Mouse (Mus musculus): ENCODE measurements around the gene Cep131. TPM values are rescaled to one million over a fixed set of nuclear protein-coding genes. Genes with fewer than 3 reads are reported as not detected.
A peak's percentile ranks its signal among the peaks of the same experiment; 100 is the strongest.

Cep131 gene
- polyA plus RNA-seq, 1 experiment from 2014 or later = 51.9 TPM

DNA sequence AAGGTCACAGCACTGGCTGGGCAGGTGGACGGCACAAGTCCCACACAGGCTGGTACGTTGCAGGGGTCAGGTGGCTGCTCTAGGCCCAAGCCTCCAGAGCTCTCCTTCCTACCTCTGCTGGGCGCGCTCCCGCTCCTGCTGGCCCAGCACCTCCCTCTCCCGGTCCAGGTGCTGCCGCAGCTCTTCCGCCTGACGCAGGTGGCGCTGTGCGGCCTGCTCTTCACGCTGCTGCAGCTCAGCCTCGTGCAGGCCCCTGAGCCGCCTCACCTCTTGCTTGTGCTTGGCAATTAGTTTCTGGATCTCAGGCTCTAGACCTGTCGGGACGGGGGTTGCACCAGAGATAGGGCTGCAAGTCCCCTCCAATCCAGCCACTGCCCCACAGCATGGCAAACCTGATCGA lies 18.8 kb downstream of the Cep131 start:
- Histone ChIP-seq H3K4me2 (ENCODE audit: low read depth, low read length, severe bottlenecking) (no peak overlapping the region), H3K9me3 (ENCODE audit: control insufficient read depth, low read length) (no peaks in the 10 kb centered on the region), H3K27me3 (ENCODE audit: control insufficient read depth, insufficient read depth, low read length) (no peaks in the 10 kb centered on the region), H3K27ac (ENCODE audit: low read depth, low read length) (no peak overlapping the region), H3K36me3 (ENCODE audit: control insufficient read depth, insufficient read depth, low read length) (peaks cover 7% of the 10 kb centered on the region; the same call in 1 of the 2 replicates), H3K4me3 (ENCODE audit: low read depth, low read length) (no peak overlapping the region), H3K9ac (ENCODE audit: low read length) (no peak overlapping the region), H3K4me1 (replicated peaks; ENCODE audit: control insufficient read depth, insufficient read depth, low read length) (no peaks in the 10 kb centered on the region)
- 41% methylated on average over 17 of the region's 17 CpGs for WGBS
- DNase-seq (ENCODE audit: low spot score) (no peak), ATAC-seq (replicated peaks; ENCODE audit: low FRiP score) (no peak)

- 29% methylated on average over 10 of the region's 10 CpGs for WGBS
- no peak overlapping the region for H3K9ac ChIP-seq (ENCODE audit: low read length)
- H3K9me3 ChIP-seq (ENCODE audit: control insufficient read depth, low read length) = no peaks in the 10 kb centered on the region
- H3K4me1 ChIP-seq (replicated peaks; ENCODE audit: control insufficient read depth, insufficient read depth, low read length) = no peaks in the 10 kb centered on the region
- DNase-seq (ENCODE audit: low spot score) = peak; percentile 72
- H3K4me3 ChIP-seq (ENCODE audit: low read depth, low read length) = no peak overlapping the region
- no peak for ATAC-seq (replicated peaks; ENCODE audit: low FRiP score)
- H3K4me2 ChIP-seq (ENCODE audit: low read depth, low read length, severe bottlenecking) = no peak overlapping the region
- no peaks in the 10 kb centered on the region for H3K27me3 ChIP-seq (ENCODE audit: control insufficient read depth, insufficient read depth, low read length)
- peaks cover 2% of the 10 kb centered on the region; the same call in 1 of the 2 replicates for H3K36me3 ChIP-seq (ENCODE audit: control insufficient read depth, insufficient read depth, low read length)
- H3K27ac ChIP-seq (ENCODE audit: low read depth, low read length) = no peak overlapping the region
These were observed 21.3 kb downstream of the Cep131 start for GRCm38 (mm10) chr11:120065291-120065690.

DNA sequence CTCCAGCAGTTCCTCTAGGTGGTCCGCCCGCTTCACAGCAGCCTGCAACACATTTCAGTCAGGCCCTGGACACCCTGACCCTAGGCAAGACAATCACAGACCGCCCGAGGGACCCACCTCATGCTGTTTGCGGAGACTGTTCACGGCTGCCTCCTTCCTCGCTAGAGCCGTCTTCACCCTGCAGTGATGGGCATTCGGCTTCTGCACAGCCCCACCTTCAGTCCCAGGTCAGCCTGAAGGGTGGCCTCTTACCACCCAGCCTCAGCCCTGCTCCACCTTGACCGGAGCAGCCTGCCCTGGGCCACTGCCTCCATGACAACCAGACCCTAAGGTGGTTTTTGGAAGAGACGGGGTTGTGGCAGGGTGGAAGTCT lies 22.0 kb downstream of the Cep131 start:
- Histone ChIP-seq H3K27ac (ENCODE audit: low read depth, low read length) (no peak overlapping the region), H3K9me3 (ENCODE audit: control insufficient read depth, low read length) (no peaks in the 10 kb centered on the region), H3K9ac (ENCODE audit: low read length) (no peak overlapping the region), H3K36me3 (ENCODE audit: control insufficient read depth, insufficient read depth, low read length) (0 out of 2 replicates have a peak, but pooled peaks cover 2% of the 10 kb centered on the region), H3K27me3 (ENCODE audit: control insufficient read depth, insufficient read depth, low read length) (no peaks in the 10 kb centered on the region), H3K4me2 (ENCODE audit: low read depth, low read length, severe bottlenecking) (no peak overlapping the region), H3K4me1 (replicated peaks; ENCODE audit: control insufficient read depth, insufficient read depth, low read length) (no peaks in the 10 kb centered on the region), H3K4me3 (ENCODE audit: low read depth, low read length) (no peak overlapping the region)
- ATAC-seq (replicated peaks; ENCODE audit: low FRiP score) (no peak), DNase-seq (ENCODE audit: low spot score) (no peak)
- WGBS = 87% methylated on average over 11 of the region's 11 CpGs

- H3K4me1 ChIP-seq (replicated peaks; ENCODE audit: control insufficient read depth, insufficient read depth, low read length) = no peaks in the 10 kb centered on the region
- no peaks in the 10 kb centered on the region for H3K27me3 ChIP-seq (ENCODE audit: control insufficient read depth, insufficient read depth, low read length)
- H3K9ac ChIP-seq (ENCODE audit: low read length) = no peak overlapping the region
- WGBS = 91% methylated on average over 13 of the region's 13 CpGs
- no peaks in the 10 kb centered on the region for H3K9me3 ChIP-seq (ENCODE audit: control insufficient read depth, low read length)
- ATAC-seq (replicated peaks; ENCODE audit: low FRiP score) (no peak), DNase-seq (ENCODE audit: low spot score) (no peak)
- H3K27ac ChIP-seq (ENCODE audit: low read depth, low read length) = no peak overlapping the region
- no peak overlapping the region for H3K4me2 ChIP-seq (ENCODE audit: low read depth, low read length, severe bottlenecking)
- 0 out of 2 replicates have a peak, but pooled peaks cover 2% of the 10 kb centered on the region for H3K36me3 ChIP-seq (ENCODE audit: control insufficient read depth, insufficient read depth, low read length)
- no peak overlapping the region for H3K4me3 ChIP-seq (ENCODE audit: low read depth, low read length)
These were observed 22.5 kb downstream of the Cep131 start for GRCm38 (mm10) chr11:120064006-120064667.

DNA sequence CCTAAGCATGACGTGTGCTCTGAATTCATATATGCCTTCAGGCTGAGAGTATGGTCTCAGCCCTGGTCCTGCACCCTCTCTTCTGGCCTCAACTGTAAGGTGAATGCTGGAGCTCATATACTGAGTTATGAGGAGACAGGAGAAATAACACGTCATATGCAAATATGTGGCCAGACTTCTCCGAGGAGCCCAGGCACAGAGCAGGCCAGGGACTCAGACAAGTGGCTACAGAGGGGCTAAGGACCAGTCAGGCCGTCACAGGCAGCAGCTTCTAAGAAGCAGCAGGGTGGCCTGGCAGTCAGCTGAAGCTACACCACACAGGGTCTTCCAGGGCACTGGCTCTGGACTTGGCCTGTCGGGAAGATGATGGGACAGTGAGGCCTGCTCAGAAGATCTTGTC lies 23.3 kb downstream of the Cep131 start:
- Histone ChIP-seq H3K36me3 (ENCODE audit: control insufficient read depth, insufficient read depth, low read length) (0 out of 2 replicates have a peak, but pooled peaks cover 2% of the 10 kb centered on the region), H3K27me3 (ENCODE audit: control insufficient read depth, insufficient read depth, low read length) (no peaks in the 10 kb centered on the region), H3K27ac (ENCODE audit: low read depth, low read length) (no peak overlapping the region), H3K9me3 (ENCODE audit: control insufficient read depth, low read length) (no peaks in the 10 kb centered on the region), H3K4me3 (ENCODE audit: low read depth, low read length) (no peak overlapping the region), H3K4me2 (ENCODE audit: low read depth, low read length, severe bottlenecking) (no peak overlapping the region), H3K9ac (ENCODE audit: low read length) (no peak overlapping the region), H3K4me1 (replicated peaks; ENCODE audit: control insufficient read depth, insufficient read depth, low read length) (no peaks in the 10 kb centered on the region)
- WGBS = 89% methylated on average over 5 of the region's 5 CpGs
- DNase-seq (ENCODE audit: low spot score) (no peak), ATAC-seq (replicated peaks; ENCODE audit: low FRiP score) (no peak)

- no peak overlapping the region for H3K9ac ChIP-seq (ENCODE audit: low read length)
- ATAC-seq (replicated peaks; ENCODE audit: low FRiP score) = no peak
- H3K4me2 ChIP-seq (ENCODE audit: low read depth, low read length, severe bottlenecking) = no peak overlapping the region
- DNase-seq (ENCODE audit: low spot score) = no peak
- no peaks in the 10 kb centered on the region for H3K27me3 ChIP-seq (ENCODE audit: control insufficient read depth, insufficient read depth, low read length)
- no peaks in the 10 kb centered on the region for H3K36me3 ChIP-seq (ENCODE audit: control insufficient read depth, insufficient read depth, low read length)
- 88% methylated on average over 8 of the region's 8 CpGs for WGBS
- no peak overlapping the region for H3K27ac ChIP-seq (ENCODE audit: low read depth, low read length)
- no peak overlapping the region for H3K4me3 ChIP-seq (ENCODE audit: low read depth, low read length)
- H3K4me1 ChIP-seq (replicated peaks; ENCODE audit: control insufficient read depth, insufficient read depth, low read length) = no peaks in the 10 kb centered on the region
- no peaks in the 10 kb centered on the region for H3K9me3 ChIP-seq (ENCODE audit: control insufficient read depth, low read length)
These were observed 26.0 kb downstream of the Cep131 start for GRCm38 (mm10) chr11:120060634-120061033.

DNA sequence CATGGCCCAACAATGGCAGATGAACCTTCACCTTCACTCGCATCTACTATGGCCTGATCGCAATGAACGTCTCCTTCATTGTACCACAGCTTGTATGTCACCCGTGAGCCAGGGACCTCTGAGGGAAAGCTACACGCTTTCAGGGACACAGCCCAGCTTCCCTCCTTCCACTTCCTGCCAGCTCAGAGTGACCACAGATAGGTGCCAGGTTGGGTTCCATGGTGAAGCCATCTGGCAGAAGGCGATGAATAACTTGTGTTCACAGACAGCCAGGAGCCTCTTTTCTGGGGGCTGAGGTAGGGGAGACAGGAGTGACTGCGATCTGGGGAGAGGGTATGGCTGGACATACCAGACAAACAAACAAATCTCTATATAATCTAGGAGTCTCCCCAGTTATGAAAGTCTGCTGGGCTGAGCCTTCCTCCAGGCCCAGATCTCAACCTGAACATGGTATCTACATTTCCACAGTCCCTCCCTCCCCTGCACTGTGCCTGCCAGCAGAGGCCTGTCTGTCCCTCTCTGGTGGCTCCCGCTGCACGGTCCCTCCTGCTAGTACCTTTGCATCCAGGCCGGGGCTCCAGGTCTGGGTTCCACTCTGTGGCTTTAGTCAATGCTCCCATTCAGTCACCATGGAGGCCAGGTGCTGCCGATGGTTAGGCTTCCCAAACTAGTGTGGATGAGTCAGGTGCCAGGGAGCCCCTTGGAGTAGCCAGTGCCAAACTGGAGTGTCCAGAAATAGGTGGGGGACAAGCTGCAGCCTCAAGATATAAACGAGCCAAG lies 30.5 kb downstream of the Cep131 start:
- Histone ChIP-seq H3K9ac (ENCODE audit: low read length) (no peak overlapping the region), H3K4me1 (replicated peaks; ENCODE audit: control insufficient read depth, insufficient read depth, low read length) (no peaks in the 10 kb centered on the region), H3K4me3 (ENCODE audit: low read depth, low read length) (no peak overlapping the region), H3K4me2 (ENCODE audit: low read depth, low read length, severe bottlenecking) (no peak overlapping the region), H3K9me3 (ENCODE audit: control insufficient read depth, low read length) (no peaks in the 10 kb centered on the region), H3K27me3 (ENCODE audit: control insufficient read depth, insufficient read depth, low read length) (no peaks in the 10 kb centered on the region), H3K36me3 (ENCODE audit: control insufficient read depth, insufficient read depth, low read length) (no peaks in the 10 kb centered on the region), H3K27ac (ENCODE audit: low read depth, low read length) (no peak overlapping the region)
- 85% methylated on average over 12 of the region's 12 CpGs for WGBS
- ATAC-seq (replicated peaks; ENCODE audit: low FRiP score) = no peak
- no peak for DNase-seq (ENCODE audit: low spot score)

GRCm38 (mm10) chr11:120053846-120054245 lies 32.8 kb downstream of the Cep131 start:
- Histone ChIP-seq H3K4me3 (ENCODE audit: low read depth, low read length) (no peak overlapping the region), H3K36me3 (ENCODE audit: control insufficient read depth, insufficient read depth, low read length) (no peaks in the 10 kb centered on the region), H3K9me3 (ENCODE audit: control insufficient read depth, low read length) (no peaks in the 10 kb centered on the region), H3K4me2 (ENCODE audit: low read depth, low read length, severe bottlenecking) (no peak overlapping the region), H3K27me3 (ENCODE audit: control insufficient read depth, insufficient read depth, low read length) (peaks cover 4% of the 10 kb centered on the region), H3K4me1 (replicated peaks; ENCODE audit: control insufficient read depth, insufficient read depth, low read length) (0 out of 2 replicates have a peak, but pooled peaks cover 1% of the 10 kb centered on the region), H3K27ac (ENCODE audit: low read depth, low read length) (no peak overlapping the region), H3K9ac (ENCODE audit: low read length) (no peak overlapping the region)
- WGBS = 87% methylated on average over 4 of the region's 4 CpGs
- DNase-seq (ENCODE audit: low spot score) (no peak), ATAC-seq (replicated peaks; ENCODE audit: low FRiP score) (no peak)

Measured in forebrain, embryonic 11.5 days (tissue).